Mouse (Mus musculus) adrenal gland, adult (tissue): Measurements from ENCODE around the gene Cdk5rap3.
A peak's percentile ranks its signal among the peaks of the same experiment; 100 is the strongest.

Experiments used
- DNase-seq, 2 experiments: peaks; one replicate each; pipeline ENCODE4 v3.0.0; 2022 to 2023; ENCODE audit warnings: low spot score in 1 of 2; ENCODE audit not compliant: inconsistent age in 2 of 2

Gene Cdk5rap3

GRCm38 (mm10) chr11:96916044-96916884, at the start of gene Cdk5rap3:
Gene Cdk5rap3, minus strand, starts transcription at chr11:96916496.
- DNase-seq, result peak; percentile 99 to 100

- peak; percentile 88 to 96 for DNase-seq
These were observed 47.3 kb upstream of the Cdk5rap3 start for GRCm38 (mm10) chr11:96963580-96963979.

GRCm38 (mm10) chr11:96957061-96957805, 40.9 kb upstream of the Cdk5rap3 start:
- DNase-seq, result no peak

- DNase-seq, result no peak
These were observed 39.9 kb upstream of the Cdk5rap3 start for GRCm38 (mm10) chr11:96956009-96956724.

GRCm38 (mm10) chr11:96955094-96955493, 38.8 kb upstream of the Cdk5rap3 start:
- no peak for DNase-seq

GRCm38 (mm10) chr11:96952896-96953295, 36.6 kb upstream of the Cdk5rap3 start:
- DNase-seq, result no peak

- DNase-seq, result no peak
These were observed 36.1 kb upstream of the Cdk5rap3 start for GRCm38 (mm10) chr11:96952426-96952825.

- no peak for DNase-seq
These were observed 34.5 kb upstream of the Cdk5rap3 start for GRCm38 (mm10) chr11:96950767-96951166.

GRCm38 (mm10) chr11:96947849-96948248, 31.6 kb upstream of the Cdk5rap3 start:
- DNase-seq, result no peak

- DNase-seq, result no peak
These were observed 30.2 kb upstream of the Cdk5rap3 start for GRCm38 (mm10) chr11:96946498-96946897.

GRCm38 (mm10) chr11:96944844-96945580, 28.7 kb upstream of the Cdk5rap3 start:
- peak in 1 of 2 experiments; percentile 12 for DNase-seq

GRCm38 (mm10) chr11:96943746-96944304, 27.5 kb upstream of the Cdk5rap3 start, which contains the start of gene Pnpo:
Gene Pnpo, minus strand, starts transcription at chr11:96943986.
- peak; percentile 94 to 97 for DNase-seq

- DNase-seq, result no peak
These were observed 25.8 kb upstream of the Cdk5rap3 start for GRCm38 (mm10) chr11:96941989-96942590.

GRCm38 (mm10) chr11:96940578-96941465, 24.5 kb upstream of the Cdk5rap3 start:
- no peak for DNase-seq

- no peak for DNase-seq
These were observed 22.1 kb upstream of the Cdk5rap3 start for GRCm38 (mm10) chr11:96938426-96938800.

GRCm38 (mm10) chr11:96937549-96938425, 21.5 kb upstream of the Cdk5rap3 start:
- DNase-seq, result peak; percentile 86 to 93

- no peak for DNase-seq
These were observed 19.8 kb upstream of the Cdk5rap3 start for GRCm38 (mm10) chr11:96935872-96936650.
